Mouse (Mus musculus) neutrophil, adult 5-6 weeks (primary cell): ENCODE data around the gene Rad51ap2. TPM values are rescaled to one million over a fixed set of nuclear protein-coding genes. Genes with fewer than 3 reads are reported as not detected.

Source experiments
- ATAC-seq: fragments of 151-379, 151-347 bp; 2 replicates; pipeline ENCODE4 v1.8.0; 2017; ENCODE audit warnings: mild to moderate bottlenecking, moderate TSS enrichment; ENCODE audit not compliant: insufficient number of reproducible peaks, poor library complexity, low FRiP score, severe bottlenecking; ENCODE audit errors: extremely low read depth
- total RNA-seq: library from RNA; stranded (forward); fragments of 200-1000 nt; gene quantifications from 2 replicates; pipeline ENCODE4 v1.2.3, GENCODE M21; 2017

Gene Rad51ap2
- total RNA-seq = 0.12 TPM in 1 of 2 replicates, not detected in the other

DNA sequence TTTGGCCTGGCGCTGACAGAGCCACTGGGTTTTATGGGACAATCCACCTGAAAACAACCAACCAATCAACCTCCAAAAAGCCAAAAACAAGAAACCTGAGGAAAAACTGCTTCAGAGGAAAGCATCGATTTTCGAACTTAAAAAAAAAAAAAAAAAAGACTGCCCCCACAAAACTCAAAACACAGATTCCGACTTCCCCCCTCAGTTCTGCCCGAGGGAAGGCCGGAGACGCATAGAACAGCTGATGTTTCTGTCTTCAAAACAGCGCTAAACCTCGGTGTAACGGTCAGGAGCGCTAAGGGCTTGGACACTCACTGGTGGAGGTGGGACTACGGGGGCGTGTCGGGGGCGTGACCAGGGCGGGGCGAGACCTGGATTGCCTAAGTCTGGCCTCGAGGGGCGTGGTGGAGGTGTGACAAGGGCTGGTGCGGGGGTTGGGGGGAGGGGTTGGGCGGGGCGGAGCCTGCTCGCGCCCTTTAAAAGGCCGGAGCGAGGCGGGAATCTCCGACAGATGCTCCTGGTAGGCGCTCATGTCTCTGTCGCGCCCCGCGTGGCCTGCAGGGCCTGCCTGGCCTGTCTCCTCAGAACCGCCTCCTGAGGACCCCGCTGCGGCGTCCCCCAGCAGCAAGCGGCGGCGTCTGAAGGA lies at the start of gene Rad51ap2:
TSS of gene Rad51ap2 (plus strand) at position 531 of the 646 bp plus-strand sequence.
- ATAC-seq = no peak

DNA sequence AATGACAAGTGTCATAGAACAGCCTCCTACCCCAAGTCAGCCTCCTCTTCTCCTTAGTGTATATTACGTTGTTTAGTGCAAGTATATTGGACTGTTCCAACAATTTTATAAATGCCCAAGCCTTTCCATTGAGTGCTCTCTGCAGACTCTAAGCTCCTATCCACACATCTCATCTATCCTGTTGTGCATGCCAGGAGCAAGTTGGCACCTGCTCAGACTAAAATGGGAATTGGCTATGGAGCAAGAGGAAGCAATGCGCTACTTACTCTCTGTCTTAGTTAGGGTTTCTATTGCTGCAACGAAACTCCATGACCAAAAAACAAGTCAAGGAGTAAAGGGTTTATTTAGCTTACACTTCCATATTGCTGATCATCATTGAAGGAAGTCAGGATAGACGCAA lies 48.2 kb upstream of the Rad51ap2 start:
- ATAC-seq = no peak

- no peak for ATAC-seq
These were observed 37.8 kb upstream of the Rad51ap2 start for GRCm38 (mm10) chr12:11418112-11418511.

GRCm38 (mm10) chr12:11427396-11427795 lies 28.5 kb upstream of the Rad51ap2 start:
- ATAC-seq = no peak

DNA sequence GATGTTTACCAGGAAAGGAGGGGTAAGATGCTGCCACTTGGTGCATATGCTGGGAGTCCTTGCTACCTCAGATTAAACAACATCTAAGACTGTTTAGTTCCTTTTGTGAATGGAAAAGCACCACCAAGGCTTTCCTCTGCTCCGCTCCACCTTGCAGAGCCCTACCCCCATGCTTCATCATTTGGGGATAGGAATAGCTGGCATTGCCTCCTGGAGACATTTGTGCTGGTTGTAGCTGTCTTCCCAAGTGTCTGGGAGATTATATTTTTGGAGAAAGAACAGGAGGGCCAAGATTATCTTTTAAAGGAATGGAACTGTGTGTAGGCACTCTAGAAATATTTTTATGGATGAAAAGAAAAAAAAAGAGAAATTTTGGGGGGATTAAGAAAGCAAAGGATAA lies 22.8 kb upstream of the Rad51ap2 start:
- no peak for ATAC-seq

DNA sequence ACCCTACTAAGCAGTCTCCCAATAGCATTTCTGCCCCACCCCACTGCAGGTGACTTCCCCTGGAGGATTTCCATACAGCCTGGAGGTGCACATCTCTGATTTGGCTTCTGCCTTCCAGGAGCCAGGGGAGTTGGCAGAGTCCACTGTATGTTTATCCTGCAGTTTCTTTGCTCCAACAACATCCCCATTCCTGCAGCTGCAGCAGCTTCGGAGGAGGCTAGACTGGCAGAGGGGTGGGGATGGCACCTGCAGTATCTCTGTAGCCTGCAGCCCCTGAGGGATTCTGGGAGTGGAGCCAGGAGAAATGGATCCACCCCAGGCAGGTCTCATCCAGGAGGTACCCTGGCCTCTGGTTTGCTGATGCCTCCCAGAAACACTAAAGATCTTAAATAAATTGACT lies 22.2 kb upstream of the Rad51ap2 start:
- no peak for ATAC-seq

DNA sequence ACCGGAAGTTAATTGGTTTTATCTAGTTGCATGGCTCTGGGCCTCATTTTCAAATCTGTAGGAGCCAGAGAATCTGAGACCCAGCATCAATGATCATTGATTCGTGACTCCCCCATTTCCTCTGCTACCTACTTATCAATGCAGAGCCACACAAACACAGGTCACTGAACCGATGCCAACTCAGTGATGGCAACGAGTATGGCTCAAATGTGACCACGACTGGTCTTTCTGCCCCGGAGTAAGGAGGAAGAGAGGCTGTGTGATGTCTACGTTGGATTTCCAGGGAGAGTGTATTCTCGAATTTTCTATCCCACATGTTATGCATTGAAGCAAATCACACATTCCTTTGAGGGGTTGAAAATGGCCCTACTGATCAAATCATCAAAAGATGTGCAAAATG lies 21.4 kb upstream of the Rad51ap2 start:
- ATAC-seq = no peak

DNA sequence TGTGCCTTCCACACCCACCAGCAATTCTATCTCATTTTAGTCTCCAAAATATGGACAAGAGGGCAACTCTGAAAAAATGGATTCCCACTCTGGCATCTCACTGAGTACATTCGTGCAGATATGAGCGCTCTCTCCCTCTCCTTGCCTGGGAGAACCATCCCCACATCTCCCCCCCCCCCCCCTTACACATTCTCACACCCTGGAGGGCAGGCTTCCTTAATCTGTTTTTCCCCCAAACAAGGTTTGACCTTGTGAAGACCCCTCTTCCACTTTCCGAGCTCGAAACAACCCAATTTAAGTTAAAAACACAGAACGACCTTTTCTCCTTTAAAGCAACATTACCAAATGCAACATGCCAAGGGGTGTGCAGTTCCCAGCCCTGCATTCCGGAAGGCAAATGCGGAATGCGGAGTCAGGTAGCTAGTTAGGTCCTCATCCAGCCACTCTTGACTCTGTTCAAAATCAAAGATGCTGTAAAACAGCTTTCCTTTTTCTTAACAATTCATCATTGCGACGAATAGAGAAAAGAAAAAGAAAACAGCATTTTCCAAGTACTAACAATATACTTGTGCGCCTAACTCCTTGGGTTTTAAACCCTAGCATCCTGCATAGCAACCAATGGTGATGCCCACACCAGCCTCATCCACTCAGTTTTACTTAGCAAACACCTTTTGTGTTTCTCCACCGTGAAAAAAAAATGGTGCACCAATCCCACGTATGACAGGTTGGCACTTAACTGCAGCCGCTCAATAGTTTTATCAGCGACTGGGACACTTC lies 20.4 kb upstream of the Rad51ap2 start:
- ATAC-seq = no peak

GRCm38 (mm10) chr12:11436023-11436350 lies 19.9 kb upstream of the Rad51ap2 start:
- no peak for ATAC-seq

DNA sequence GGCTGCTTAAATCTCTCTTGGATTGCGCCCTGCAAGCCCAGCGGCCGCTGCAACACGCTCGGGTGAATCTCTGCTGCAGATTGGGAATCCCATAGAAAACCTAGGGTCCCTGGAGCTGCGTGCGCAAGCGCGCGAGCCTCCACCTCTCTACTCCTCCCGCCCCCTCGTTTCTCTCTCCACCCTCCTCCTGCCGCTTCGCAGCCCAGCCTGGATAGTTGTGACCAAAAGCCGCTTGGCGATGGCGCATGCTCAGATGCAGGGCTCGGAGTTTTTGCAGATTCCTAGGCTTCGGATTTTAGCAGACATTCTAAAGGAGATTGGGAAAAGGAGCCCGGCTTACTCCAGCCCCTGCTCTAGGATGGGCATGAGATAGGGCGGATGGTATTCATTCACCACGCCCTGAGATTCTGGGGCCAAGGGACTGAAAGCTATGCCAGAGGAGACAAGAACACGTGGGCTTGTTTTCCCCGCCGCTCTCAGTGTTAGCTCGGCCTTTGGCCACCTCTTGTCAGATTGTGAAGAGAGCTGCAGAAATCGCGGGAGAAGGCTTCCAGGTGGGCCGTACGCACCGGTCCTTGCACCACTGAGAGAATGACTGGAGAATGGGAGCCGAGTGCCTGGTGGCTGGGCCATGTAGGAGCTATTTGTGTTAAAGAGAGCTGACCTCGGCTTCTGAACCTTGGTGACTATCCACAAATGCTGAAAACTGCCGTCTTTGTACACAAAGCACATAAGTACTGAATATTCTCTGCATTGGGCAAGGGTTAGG lies 19.2 kb upstream of the Rad51ap2 start, which contains the start of gene Vsnl1:
TSS of gene Vsnl1 (minus strand) at position 117 of the 769 bp plus-strand sequence.
- no peak for ATAC-seq

DNA sequence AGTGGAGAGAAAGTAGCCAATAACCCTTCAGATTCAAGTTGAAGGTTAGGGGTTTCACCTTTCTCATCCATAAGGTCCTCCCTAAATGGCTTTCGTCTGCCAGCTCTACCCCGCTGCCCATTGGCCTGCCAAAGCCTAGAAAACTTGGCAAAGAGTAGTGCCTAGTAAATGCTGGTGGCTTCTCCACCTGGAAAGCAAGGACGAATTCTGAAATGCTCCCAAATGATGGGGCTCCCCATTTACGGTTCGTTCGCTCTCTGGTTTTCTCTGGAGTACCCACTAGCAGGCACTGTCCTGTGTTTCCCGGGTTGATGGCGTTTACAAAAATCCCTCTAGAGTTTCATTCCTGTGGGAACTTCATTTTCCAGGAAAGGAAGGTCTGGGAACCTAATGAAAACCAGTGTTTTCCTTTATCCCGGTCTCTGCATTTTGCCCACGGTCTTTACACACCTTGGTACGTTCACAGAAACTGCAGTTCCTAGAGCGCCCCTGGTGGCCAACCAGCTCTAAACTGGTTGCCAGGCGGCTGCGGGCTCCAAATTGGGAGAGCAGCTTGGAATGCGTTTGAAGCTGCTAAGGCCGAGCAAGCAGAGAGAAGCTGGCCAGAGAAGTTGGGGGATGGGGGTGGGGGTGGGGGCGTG lies 18.5 kb upstream of the Rad51ap2 start:
- no peak for ATAC-seq

GRCm38 (mm10) chr12:11437907-11438447 lies 17.9 kb upstream of the Rad51ap2 start:
- no peak for ATAC-seq

DNA sequence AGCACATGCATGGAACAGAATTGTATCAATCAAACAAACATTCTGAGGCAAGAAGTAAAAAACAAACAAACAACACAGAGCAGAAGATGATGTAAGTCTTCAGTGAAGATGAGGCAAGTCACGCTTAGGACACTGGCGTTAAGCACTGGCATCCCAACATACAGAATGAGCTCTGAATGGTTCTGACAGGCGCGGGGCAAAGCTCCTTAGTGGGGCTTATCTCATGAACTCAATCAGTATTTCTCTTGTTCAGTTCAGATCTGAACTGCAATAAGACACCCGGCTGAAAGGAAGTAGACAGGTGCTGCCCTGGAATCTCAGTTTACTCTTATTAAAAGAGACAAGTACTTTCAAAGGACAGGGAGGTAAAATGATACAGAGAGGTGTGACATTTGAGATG lies 1.7 kb upstream of the Rad51ap2 start:
- ATAC-seq = no peak

DNA sequence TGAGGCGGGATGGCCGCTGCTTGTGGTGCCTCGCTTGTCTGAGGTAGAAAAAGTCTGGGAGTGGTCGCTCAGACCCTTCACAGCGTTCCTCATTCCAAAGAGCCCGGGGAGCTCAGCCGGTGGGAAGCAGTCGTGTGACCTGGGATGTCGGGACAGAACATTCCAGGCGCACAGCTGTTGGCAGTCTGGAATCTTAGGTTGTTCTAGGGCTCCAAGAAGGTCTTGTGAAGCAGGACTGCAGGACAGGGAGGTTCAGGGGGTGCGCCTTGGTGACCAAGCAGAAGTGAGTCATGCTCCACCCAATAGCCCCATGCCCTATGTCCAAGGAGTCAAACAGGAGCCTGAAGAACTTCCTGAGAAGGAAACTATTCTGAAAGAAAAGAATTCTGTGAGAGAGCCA lies 334 bp downstream of the Rad51ap2 start:
- no peak for ATAC-seq

DNA sequence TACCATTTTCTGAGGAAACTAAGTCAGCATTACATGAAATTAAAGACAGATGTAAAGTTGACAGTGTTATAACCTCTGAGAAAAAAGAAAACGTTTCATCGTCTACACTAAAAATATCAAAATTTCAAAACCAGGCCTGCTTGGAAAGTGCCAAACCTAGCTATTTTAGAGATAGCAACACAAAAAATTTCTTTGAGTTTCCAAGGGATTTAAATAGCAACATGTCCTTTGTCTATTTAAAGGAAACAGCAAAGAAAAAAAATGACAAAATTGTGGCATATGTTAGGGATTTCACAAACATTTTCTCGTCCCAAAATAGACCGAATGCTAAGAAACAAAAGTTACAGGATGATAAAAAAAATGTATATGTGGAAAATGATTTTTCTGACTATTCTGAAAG lies 753 bp downstream of the Rad51ap2 start:
- ATAC-seq = no peak
